Mouse (Mus musculus) testis, adult 2 months (tissue): ENCODE data around the gene Drg1.

Experiments
- CTCF ChIP-seq: fragments of 200-500 bp; IDR thresholded peaks from 2 replicates; pipeline ENCODE4 v1.5.1; 2012; ENCODE audit warnings: low read depth, mild to moderate bottlenecking, inconsistent platforms, low read length, moderate library complexity; ENCODE audit not compliant: control insufficient read depth, insufficient read depth, insufficient replicate concordance
- POLR2A ChIP-seq: fragments of 200-500 bp; IDR thresholded peaks from 2 replicates; pipeline ENCODE4 v1.6.1; 2012; ENCODE audit warnings: low read depth, mild to moderate bottlenecking, inconsistent platforms, low read length, moderate library complexity; ENCODE audit not compliant: control insufficient read depth

- TF ChIP-seq CTCF (no peak), POLR2A (no peak)
Measured at GRCm38 (mm10) chr11:3232248-3232647, 34.0 kb downstream of the Drg1 start.
